Mouse (Mus musculus): Measurements from ENCODE around the gene Nusap1.

GRCm38 (mm10) chr2:119692003-119692701 lies 74.1 kb downstream of the Nusap1 start:
- TF ChIP-seq POLR2A (IDR thresholded peaks at IDR 0.05; ENCODE audit: low read depth, low read length): no peak
- no peak for TF ChIP-seq CTCF (IDR thresholded peaks at IDR 0.05; ENCODE audit: extremely low read depth, insufficient read length, insufficient replicate concordance, low read depth, low read length)

Measured in small intestine, adult 2 months (tissue).